ENCODE assay signal across 9 mouse cellular contexts in genomic region chr11:116623281-116624124, GRCm38 (mm10). TPM values are rescaled to one million over a fixed set of nuclear protein-coding genes. Genes with fewer than 3 reads are reported as not detected.
DNase-seq lines count a peak whose midpoint lies in the region; ATAC-seq and TF ChIP-seq lines count a peak whose summit lies in the region.
"Had no signal": no experiment of that assay in that cellular context is flagged by ENCODE, and none has a peak within 500 bp of the region (broad histone marks: within the 10 kb centered on the region; RNA-seq: fewer than 3 reads in every experiment).

No protein-coding gene starts in this region.

- peak; percentile 50 to 53 for DNase-seq in cerebellum, postnatal 14 days
- DNase-seq in cerebellum, adult 9-11 months: no peak
- DNase-seq in MEL (ENCODE audit: low read depth, low spot score): peak; percentile 69
- peak; percentile 67 for DNase-seq in liver, adult 2 months (ENCODE audit: extremely low read depth, low read depth, low spot score)
- no peak for DNase-seq in left cerebral cortex, postnatal 10 days (ENCODE audit: extremely low spot score in 1 of 2, low spot score in 2 of 2)
- DNase-seq in left cerebral cortex, postnatal 25 days (ENCODE audit: low spot score in 2 of 2): no peak

- peaks cover 6% of the 10 kb centered on the region; the same call in 1 of the 2 replicates for H3K79me2 ChIP-seq in MEL (ENCODE audit: control insufficient read depth, insufficient read depth, low read length, poor library complexity)
- peaks cover 11% of the 10 kb centered on the region for H3K79me2 ChIP-seq in liver, adult 2 months (ENCODE audit: control insufficient read depth, insufficient read depth, low read length)

- no peak for TF ChIP-seq EP300 in MEL (IDR thresholded peaks at IDR 0.05; ENCODE audit: low read depth in 1 of 2, low read length in 2 of 2)

- peak overlapping the region; percentile 70 for H3K9ac ChIP-seq in MEL (ENCODE audit: control insufficient read depth, low read depth, low read length, poor library complexity, severe bottlenecking)
- H3K9ac ChIP-seq in heart, embryonic 15.5 days: peak overlapping the region; percentile 90
- H3K9ac ChIP-seq in liver, adult 2 months (ENCODE audit: low read depth, low read length): peak overlapping the region; percentile 90
- H3K9ac ChIP-seq in neural tube, embryonic 13.5 days: peak overlapping the region; percentile 68

- H3K4me1 ChIP-seq in MEL (ENCODE audit: control insufficient read depth in 1 of 2, insufficient read depth in 2 of 2, low read length in 2 of 2): peaks cover 22 to 64% of the 10 kb centered on the region in 2 experiments
- peaks cover 76% of the 10 kb centered on the region for H3K4me1 ChIP-seq in heart, embryonic 15.5 days (replicated peaks)
- H3K4me1 ChIP-seq in liver, adult 2 months (ENCODE audit: control insufficient read depth, insufficient read depth, low read length): peaks cover 34% of the 10 kb centered on the region
- H3K4me1 ChIP-seq in neural tube, embryonic 13.5 days (replicated peaks): peaks cover 49% of the 10 kb centered on the region

- peaks cover 0 to 23% of the 10 kb centered on the region in 2 experiments; a peak in 2 of 4 replicates for H3K36me3 ChIP-seq in MEL (ENCODE audit: control insufficient read depth in 1 of 2, insufficient read depth in 2 of 2, low read length in 2 of 2)
- H3K36me3 ChIP-seq in heart, embryonic 15.5 days: no peaks in the 10 kb centered on the region
- no peaks in the 10 kb centered on the region for H3K36me3 ChIP-seq in liver, adult 2 months (ENCODE audit: control insufficient read depth, insufficient read depth, low read length)
- no peaks in the 10 kb centered on the region for H3K36me3 ChIP-seq in neural tube, embryonic 13.5 days

- ATAC-seq in heart, embryonic 15.5 days (replicated peaks; ENCODE audit: insufficient number of reproducible peaks, insufficient read depth, low FRiP score, low read depth): no peak
- ATAC-seq in neural tube, embryonic 13.5 days (ENCODE audit: low read depth): no peak

- intact Hi-C loops in left cerebral cortex, postnatal 10 days (cut with DNase I): loop anchor here (10.0 kb wide), 1 partner anchor 129 kb away; the partner anchor contains the start of gene Prpsap1
- intact Hi-C loops in left cerebral cortex, postnatal 25 days (cut with DNase I): no loop called here

- no peak for TF ChIP-seq RAD21 in MEL (IDR thresholded peaks at IDR 0.05; ENCODE audit: low read depth, low read length)

- H3K27me3 ChIP-seq in MEL (ENCODE audit: control insufficient read depth in 1 of 2, insufficient read depth in 2 of 2, low read length in 2 of 2): no peaks in the 10 kb centered on the region
- no peaks in the 10 kb centered on the region for H3K27me3 ChIP-seq in heart, embryonic 15.5 days
- H3K27me3 ChIP-seq in liver, adult 2 months (ENCODE audit: control insufficient read depth, insufficient read depth, low read length): no peaks in the 10 kb centered on the region
- peaks cover 29% of the 10 kb centered on the region for H3K27me3 ChIP-seq in neural tube, embryonic 13.5 days

- H3K27ac ChIP-seq in MEL (ENCODE audit: control insufficient read depth, low read depth, low read length): peak overlapping the region; percentile 2; the same call in 1 of the 2 replicates
- peak overlapping the region; percentile 66 for H3K27ac ChIP-seq in heart, embryonic 15.5 days
- peak overlapping the region; percentile 81 for H3K27ac ChIP-seq in liver, adult 2 months (replicated peaks; ENCODE audit: insufficient read depth, low read depth, low read length)
- no peak overlapping the region for H3K27ac ChIP-seq in neural tube, embryonic 13.5 days (replicated peaks)

- H3K9me3 ChIP-seq in MEL (replicated peaks; ENCODE audit: insufficient read depth, low read length): no peaks in the 10 kb centered on the region
- H3K9me3 ChIP-seq in heart, embryonic 15.5 days (replicated peaks): no peaks in the 10 kb centered on the region
- H3K9me3 ChIP-seq in neural tube, embryonic 13.5 days: no peaks in the 10 kb centered on the region

- TF ChIP-seq POLR2A in MEL (IDR thresholded peaks at IDR 0.05; ENCODE audit: control insufficient read depth in 1 of 2, insufficient read depth in 1 of 2, low read depth in 1 of 2, low read length in 2 of 2, poor library complexity in 1 of 2): no peak
- no peak for TF ChIP-seq POLR2A in liver, adult 2 months (IDR thresholded peaks at IDR 0.05; ENCODE audit: extremely low read depth, insufficient read depth, low read length)

- peak overlapping the region; percentile 91 for H3K4me2 ChIP-seq in heart, embryonic 15.5 days
- peak overlapping the region; percentile 64 for H3K4me2 ChIP-seq in neural tube, embryonic 13.5 days

- TF ChIP-seq CTCF in MEL (IDR thresholded peaks at IDR 0.05 in 2 of 3, conservative IDR thresholded peaks at IDR 0.05 in 1 of 3; ENCODE audit: control insufficient read depth in 1 of 3, insufficient read depth in 1 of 3, low read depth in 2 of 3, low read length in 3 of 3, poor library complexity in 1 of 3, severe bottlenecking in 1 of 3): peak in 2 of 3 experiments; percentile 14 to 33; a peak in 1 of 6 replicates
- no peak for TF ChIP-seq CTCF in liver, adult 2 months (IDR thresholded peaks at IDR 0.05; ENCODE audit: low read depth, low read length)

- H3K4me3 ChIP-seq in MEL (ENCODE audit: control insufficient read depth in 1 of 2, insufficient read depth in 1 of 2, low read depth in 2 of 2, low read length in 2 of 2): peak overlapping the region; percentile 68 to 91
- H3K4me3 ChIP-seq in heart, embryonic 15.5 days: peak overlapping the region; percentile 89
- peak overlapping the region; percentile 79 for H3K4me3 ChIP-seq in liver, adult 2 months (ENCODE audit: insufficient read depth, low read depth, low read length)
- H3K4me3 ChIP-seq in neural tube, embryonic 13.5 days: peak overlapping the region; percentile 49

- 6% methylated on average over 40 of the region's 40 CpGs for WGBS in heart, embryonic 15.5 days
- 3% methylated on average over 40 of the region's 40 CpGs for WGBS in liver, adult 2 months
- WGBS in neural tube, embryonic 13.5 days: 5% methylated on average over 40 of the region's 40 CpGs

TF ChIP-seq in MEL, 35 proteins besides CTCF, POLR2A, EP300 and RAD21 (continues in another document):
- no peak for TF ChIP-seq NELFE (IDR thresholded peaks at IDR 0.05; ENCODE audit: low read depth, low read length)
- no peak; the same call in 1 of the 2 replicates for TF ChIP-seq MAX (IDR thresholded peaks at IDR 0.05; ENCODE audit: low read length)
- no peak for TF ChIP-seq ZC3H11A (IDR thresholded peaks at IDR 0.05; ENCODE audit: low read depth, low read length)

RNA-seq across cellular contexts. Expression of gene Rhbdf2, which starts 3.3 kb away (rescaled TPM):
- 6.4 and 7.7 TPM in 2 replicates for total RNA-seq in MEL (2012; rRNA removed)
- 10 to 100 TPM in 1 of 2 experiments, not detected in 1; 13.7 TPM for polyA plus RNA-seq in MEL (2012; ENCODE audit: insufficient read depth in 1 of 2, insufficient read length in 2 of 2, low read depth in 1 of 2, low replicate concordance in 2 of 2, missing spikeins in 1 of 2)
- polyA plus RNA-seq in heart, embryonic 15.5 days (2015; fragmentation: Nextera tagmentation; extraction: Ambion mirVana): 6.7 and 10.4 TPM in 2 replicates
- 3.1 and 4.1 TPM in 2 replicates for total RNA-seq in liver, adult 2 months (2014; rRNA removed)
- polyA plus RNA-seq in liver, adult 2 months (2012; rRNA removed): 15.0 and 17.8 TPM in 2 replicates
- 3.7 TPM in 2 replicates for polyA plus RNA-seq in neural tube, embryonic 13.5 days (2015; fragmentation: Nextera tagmentation; extraction: Ambion mirVana)
- total RNA-seq in left cerebral cortex, postnatal 10 days (2021): 1 to 10 TPM in 1 of 2 experiments, under 1 TPM in 1; 0.95 to 1.1 TPM
- 1 to 10 TPM; 1.3 to 1.4 TPM for total RNA-seq in left cerebral cortex, postnatal 25 days (2021)

RNA-seq across cellular contexts. Expression of gene Prcd, which starts 29.8 kb away (rescaled TPM):
- 50.0 and 72.2 TPM in 2 replicates for total RNA-seq in MEL (2012; rRNA removed)
- 10 to 100 TPM in 1 of 2 experiments, not detected in 1; 44.4 TPM for polyA plus RNA-seq in MEL (2012; ENCODE audit: insufficient read depth in 1 of 2, insufficient read length in 2 of 2, low read depth in 1 of 2, low replicate concordance in 2 of 2, missing spikeins in 1 of 2)
- polyA plus RNA-seq in heart, embryonic 15.5 days (2015; fragmentation: Nextera tagmentation; extraction: Ambion mirVana): 1.3 and 1.4 TPM in 2 replicates
- total RNA-seq in liver, adult 2 months (2014; rRNA removed): 0.27 TPM in 1 of 2 replicates, not detected in the other
- polyA plus RNA-seq in liver, adult 2 months (2012; rRNA removed): not detected in 2 replicates
- 1.9 and 2.3 TPM in 2 replicates for polyA plus RNA-seq in neural tube, embryonic 13.5 days (2015; fragmentation: Nextera tagmentation; extraction: Ambion mirVana)
- total RNA-seq in left cerebral cortex, postnatal 10 days (2021): 1 to 10 TPM; 1.7 to 3.3 TPM
- total RNA-seq in left cerebral cortex, postnatal 25 days (2021): 1 to 10 TPM; 4.6 to 6.7 TPM

RNA-seq across cellular contexts. Expression of gene Cygb, which starts 30.6 kb away (rescaled TPM):
- total RNA-seq in MEL (2012; rRNA removed): 2.1 and 2.2 TPM in 2 replicates
- polyA plus RNA-seq in MEL (2012; ENCODE audit: insufficient read depth in 1 of 2, insufficient read length in 2 of 2, low read depth in 1 of 2, low replicate concordance in 2 of 2, missing spikeins in 1 of 2): 1 to 10 TPM in 1 of 2 experiments, not detected in 1; 8.7 TPM
- polyA plus RNA-seq in heart, embryonic 15.5 days (2015; fragmentation: Nextera tagmentation; extraction: Ambion mirVana): 9.1 and 11.6 TPM in 2 replicates
- total RNA-seq in liver, adult 2 months (2014; rRNA removed): 2.6 and 4.8 TPM in 2 replicates
- polyA plus RNA-seq in liver, adult 2 months (2012; rRNA removed): 5.6 and 6.1 TPM in 2 replicates
- 16.1 and 17.2 TPM in 2 replicates for polyA plus RNA-seq in neural tube, embryonic 13.5 days (2015; fragmentation: Nextera tagmentation; extraction: Ambion mirVana)
- 10 to 100 TPM; 22.8 to 27.4 TPM for total RNA-seq in left cerebral cortex, postnatal 10 days (2021)
- 10 to 100 TPM; 39.9 TPM for total RNA-seq in left cerebral cortex, postnatal 25 days (2021)
- total RNA-seq: hematopoietic stem cell, adult 5-6 weeks had no signal

RNA-seq across cellular contexts. Expression of gene Aanat, which starts 37.3 kb away (rescaled TPM):
- not detected in 2 replicates for total RNA-seq in MEL (2012; rRNA removed)
- not detected for polyA plus RNA-seq in MEL (2012; ENCODE audit: insufficient read depth in 1 of 2, insufficient read length in 2 of 2, low read depth in 1 of 2, low replicate concordance in 2 of 2, missing spikeins in 1 of 2)
- polyA plus RNA-seq in heart, embryonic 15.5 days (2015; fragmentation: Nextera tagmentation; extraction: Ambion mirVana): not detected in 2 replicates
- total RNA-seq in liver, adult 2 months (2014; rRNA removed): not detected in 2 replicates
- not detected in 2 replicates for polyA plus RNA-seq in liver, adult 2 months (2012; rRNA removed)
- polyA plus RNA-seq in neural tube, embryonic 13.5 days (2015; fragmentation: Nextera tagmentation; extraction: Ambion mirVana): 0.18 TPM in 1 of 2 replicates, not detected in the other
- 1 to 10 TPM; 1.0 to 1.6 TPM for total RNA-seq in left cerebral cortex, postnatal 10 days (2021)
- total RNA-seq in left cerebral cortex, postnatal 25 days (2021): 1 to 10 TPM in 1 of 2 experiments, under 1 TPM in 1; 0.64 to 1.5 TPM
- total RNA-seq: hematopoietic stem cell, adult 5-6 weeks had no signal

RNA-seq across cellular contexts. Expression of gene Ube2o, which starts 42.3 kb away (rescaled TPM):
- 22.9 and 31.1 TPM in 2 replicates for total RNA-seq in MEL (2012; rRNA removed)
- 10 to 100 TPM in 1 of 2 experiments, not detected in 1; 42.8 TPM for polyA plus RNA-seq in MEL (2012; ENCODE audit: insufficient read depth in 1 of 2, insufficient read length in 2 of 2, low read depth in 1 of 2, low replicate concordance in 2 of 2, missing spikeins in 1 of 2)
- 14.4 and 20.7 TPM in 2 replicates for polyA plus RNA-seq in heart, embryonic 15.5 days (2015; fragmentation: Nextera tagmentation; extraction: Ambion mirVana)
- 2.0 and 3.2 TPM in 2 replicates for total RNA-seq in liver, adult 2 months (2014; rRNA removed)
- polyA plus RNA-seq in liver, adult 2 months (2012; rRNA removed): 5.7 and 7.3 TPM in 2 replicates
- 20.1 and 24.6 TPM in 2 replicates for polyA plus RNA-seq in neural tube, embryonic 13.5 days (2015; fragmentation: Nextera tagmentation; extraction: Ambion mirVana)
- 100 to 1,000 TPM; 136 to 140 TPM for total RNA-seq in left cerebral cortex, postnatal 10 days (2021)
- total RNA-seq in left cerebral cortex, postnatal 25 days (2021): 100 to 1,000 TPM; 117 to 119 TPM

Comparison
In these comparisons a context has a peak if more than half of its experiments do, and no peak if none do; other contexts are left out.
1. DNase-seq: peak in cerebellum, postnatal 14 days (2 of 2), MEL (single experiment) and liver, adult 2 months (single experiment); none in cerebellum, adult 9-11 months (single experiment), left cerebral cortex, postnatal 10 days (0 of 2) and left cerebral cortex, postnatal 25 days (0 of 2).
2. Peak in every context shown above with its lines, with median percentiles within 50 percentile points of each other: H3K4me3 ChIP-seq and H3K9ac ChIP-seq.